In genomic region chr11:48833078-48833730, GRCm38 (mm10) we compare ENCODE assay signal across 8 mouse cellular contexts. TPM values are rescaled to one million over a fixed set of nuclear protein-coding genes. Genes with fewer than 3 reads are reported as not detected.
DNase-seq lines count a peak whose midpoint lies in the region; ATAC-seq and TF ChIP-seq lines count a peak whose summit lies in the region.

No protein-coding gene starts in this region.

- ATAC-seq in megakaryocyte, adult 5-6 weeks (ENCODE audit: poor library complexity, severe bottlenecking) = no peak; the same call in 1 of the 2 replicates
- no peak for ATAC-seq in forebrain, embryonic 12.5 days (ENCODE audit: low FRiP score)
- ATAC-seq in stomach, embryonic 15.5 days (ENCODE audit: insufficient read depth, low FRiP score, low read depth) = no peak

- H3K9ac ChIP-seq in forebrain, embryonic 12.5 days = no peak overlapping the region
- no peak overlapping the region for H3K9ac ChIP-seq in liver, adult 2 months (ENCODE audit: low read depth, low read length)
- H3K9ac ChIP-seq in stomach, embryonic 15.5 days = no peak overlapping the region

- H3K27me3 ChIP-seq in megakaryocyte, embryonic 14.5 days (replicated peaks) = peaks cover 5% of the 10 kb centered on the region
- H3K27me3 ChIP-seq in forebrain, embryonic 12.5 days = peaks cover 26% of the 10 kb centered on the region
- no peaks in the 10 kb centered on the region for H3K27me3 ChIP-seq in liver, adult 2 months (ENCODE audit: control insufficient read depth, insufficient read depth, low read length)
- no peaks in the 10 kb centered on the region for H3K27me3 ChIP-seq in stomach, embryonic 15.5 days (replicated peaks)

- H3K4me2 ChIP-seq in forebrain, embryonic 12.5 days = peak overlapping the region; percentile 52
- H3K4me2 ChIP-seq in stomach, embryonic 15.5 days = peak overlapping the region; percentile 62; the same call in 1 of the 2 replicates

- H3K36me3 ChIP-seq in megakaryocyte, embryonic 14.5 days (replicated peaks; ENCODE audit: low read length) = no peaks in the 10 kb centered on the region
- H3K36me3 ChIP-seq in forebrain, embryonic 12.5 days (replicated peaks) = no peaks in the 10 kb centered on the region
- H3K36me3 ChIP-seq in liver, adult 2 months (ENCODE audit: control insufficient read depth, insufficient read depth, low read length) = no peaks in the 10 kb centered on the region
- H3K36me3 ChIP-seq in stomach, embryonic 15.5 days = no peaks in the 10 kb centered on the region

- H3K79me2 ChIP-seq in liver, adult 2 months (ENCODE audit: control insufficient read depth, insufficient read depth, low read length) = no peaks in the 10 kb centered on the region

- no peak for TF ChIP-seq POLR2A in liver, adult 2 months (IDR thresholded peaks at IDR 0.05; ENCODE audit: extremely low read depth, insufficient read depth, low read length)

- no peak for DNase-seq in liver, adult 2 months (ENCODE audit: extremely low read depth, low read depth, low spot score)
- no peak for DNase-seq in frontal cortex, postnatal 10 days (ENCODE audit: low spot score in 2 of 2)
- DNase-seq in frontal cortex, postnatal 36 days (ENCODE audit: low spot score in 2 of 2) = no peak
- DNase-seq in urinary bladder, postnatal 36 days (ENCODE audit: low spot score in 2 of 2) = no peak

- no peaks in the 10 kb centered on the region for H3K9me3 ChIP-seq in megakaryocyte, embryonic 14.5 days
- no peaks in the 10 kb centered on the region for H3K9me3 ChIP-seq in forebrain, embryonic 12.5 days
- no peaks in the 10 kb centered on the region for H3K9me3 ChIP-seq in stomach, embryonic 15.5 days

- peak overlapping the region; percentile 91 for H3K4me3 ChIP-seq in megakaryocyte, embryonic 14.5 days (replicated peaks)
- peak overlapping the region; percentile 53 for H3K4me3 ChIP-seq in forebrain, embryonic 12.5 days (replicated peaks)
- peak overlapping the region; percentile 28 for H3K4me3 ChIP-seq in liver, adult 2 months (ENCODE audit: insufficient read depth, low read depth, low read length)
- peak overlapping the region; percentile 62; the same call in 1 of the 2 replicates for H3K4me3 ChIP-seq in stomach, embryonic 15.5 days (replicated peaks)

- TF ChIP-seq CTCF in liver, adult 2 months (IDR thresholded peaks at IDR 0.05; ENCODE audit: low read depth, low read length) = no peak

- no peak overlapping the region for H3K27ac ChIP-seq in forebrain, embryonic 12.5 days
- H3K27ac ChIP-seq in liver, adult 2 months (replicated peaks; ENCODE audit: insufficient read depth, low read depth, low read length) = no peak overlapping the region
- no peak overlapping the region for H3K27ac ChIP-seq in stomach, embryonic 15.5 days

- 40% methylated on average over 9 of the region's 9 CpGs for WGBS in forebrain, embryonic 12.5 days
- WGBS in liver, adult 2 months = 45% methylated on average over 9 of the region's 9 CpGs
- WGBS in stomach, embryonic 15.5 days = 35% methylated on average over 9 of the region's 9 CpGs

- peaks cover 59% of the 10 kb centered on the region for H3K4me1 ChIP-seq in megakaryocyte, embryonic 14.5 days
- peaks cover 8% of the 10 kb centered on the region for H3K4me1 ChIP-seq in forebrain, embryonic 12.5 days
- H3K4me1 ChIP-seq in liver, adult 2 months (ENCODE audit: control insufficient read depth, insufficient read depth, low read length) = peaks cover 6% of the 10 kb centered on the region
- peaks cover 5% of the 10 kb centered on the region for H3K4me1 ChIP-seq in stomach, embryonic 15.5 days

RNA-seq across cellular contexts. Expression of gene Gm12184, which starts 6.7 kb away (rescaled TPM):
- polyA plus RNA-seq in megakaryocyte, embryonic 14.5 days (2012; ENCODE audit: insufficient read depth, low replicate concordance) = 18.6 and 145 TPM in 2 replicates
- 6.1 and 8.5 TPM in 2 replicates for total RNA-seq in megakaryocyte, adult 5-6 weeks (2015)
- total RNA-seq in megakaryocyte, adult 5-6 weeks (2017) = 4.6 and 12.1 TPM in 2 replicates
- polyA plus RNA-seq in forebrain, embryonic 12.5 days (2016; fragmentation: Nextera tagmentation; extraction: Ambion mirVana) = 6.8 and 9.4 TPM in 2 replicates
- 1.5 and 2.0 TPM in 2 replicates for total RNA-seq in liver, adult 2 months (2014; rRNA removed)
- polyA plus RNA-seq in liver, adult 2 months (2012; rRNA removed) = 5.5 and 5.8 TPM in 2 replicates
- polyA plus RNA-seq in stomach, embryonic 15.5 days (2015; fragmentation: Nextera tagmentation; extraction: Ambion mirVana) = 10.3 and 16.4 TPM in 2 replicates

RNA-seq across cellular contexts. Expression of gene Trim7, which starts 7.3 kb away (rescaled TPM):
- 1.6 and 5.7 TPM in 2 replicates for polyA plus RNA-seq in megakaryocyte, embryonic 14.5 days (2012; ENCODE audit: insufficient read depth, low replicate concordance)
- 0.51 and 0.68 TPM in 2 replicates for total RNA-seq in megakaryocyte, adult 5-6 weeks (2015)
- 0.18 and 0.57 TPM in 2 replicates for total RNA-seq in megakaryocyte, adult 5-6 weeks (2017)
- polyA plus RNA-seq in forebrain, embryonic 12.5 days (2016; fragmentation: Nextera tagmentation; extraction: Ambion mirVana) = 0.76 and 1.00 TPM in 2 replicates
- 5.8 and 11.2 TPM in 2 replicates for total RNA-seq in liver, adult 2 months (2014; rRNA removed)
- 11.0 and 16.3 TPM in 2 replicates for polyA plus RNA-seq in liver, adult 2 months (2012; rRNA removed)
- 2.3 and 2.5 TPM in 2 replicates for polyA plus RNA-seq in stomach, embryonic 15.5 days (2015; fragmentation: Nextera tagmentation; extraction: Ambion mirVana)

RNA-seq across cellular contexts. Expression of gene Trim41, which starts 16.1 kb away (rescaled TPM):
- polyA plus RNA-seq in megakaryocyte, embryonic 14.5 days (2012; ENCODE audit: insufficient read depth, low replicate concordance) = 18.6 and 56.2 TPM in 2 replicates
- total RNA-seq in megakaryocyte, adult 5-6 weeks (2015) = 11.8 and 13.6 TPM in 2 replicates
- total RNA-seq in megakaryocyte, adult 5-6 weeks (2017) = 39.2 and 43.7 TPM in 2 replicates
- polyA plus RNA-seq in forebrain, embryonic 12.5 days (2016; fragmentation: Nextera tagmentation; extraction: Ambion mirVana) = 6.2 and 6.8 TPM in 2 replicates
- 11.4 and 13.2 TPM in 2 replicates for total RNA-seq in liver, adult 2 months (2014; rRNA removed)
- 13.7 and 18.2 TPM in 2 replicates for polyA plus RNA-seq in liver, adult 2 months (2012; rRNA removed)
- 5.0 and 6.7 TPM in 2 replicates for polyA plus RNA-seq in stomach, embryonic 15.5 days (2015; fragmentation: Nextera tagmentation; extraction: Ambion mirVana)

RNA-seq across cellular contexts. Expression of gene Rack1, which starts 33.1 kb away (rescaled TPM):
- polyA plus RNA-seq in megakaryocyte, embryonic 14.5 days (2012; ENCODE audit: insufficient read depth, low replicate concordance) = 2,725 and 4,464 TPM in 2 replicates
- 1,656 and 1,714 TPM in 2 replicates for total RNA-seq in megakaryocyte, adult 5-6 weeks (2015)
- 910 and 1,013 TPM in 2 replicates for total RNA-seq in megakaryocyte, adult 5-6 weeks (2017)
- polyA plus RNA-seq in forebrain, embryonic 12.5 days (2016; fragmentation: Nextera tagmentation; extraction: Ambion mirVana) = 512 and 565 TPM in 2 replicates
- 507 and 645 TPM in 2 replicates for total RNA-seq in liver, adult 2 months (2014; rRNA removed)
- 645 and 687 TPM in 2 replicates for polyA plus RNA-seq in liver, adult 2 months (2012; rRNA removed)
- 732 and 736 TPM in 2 replicates for polyA plus RNA-seq in stomach, embryonic 15.5 days (2015; fragmentation: Nextera tagmentation; extraction: Ambion mirVana)

RNA-seq across cellular contexts. Expression of gene Irgm1, which starts 38.3 kb away (rescaled TPM):
- polyA plus RNA-seq in megakaryocyte, embryonic 14.5 days (2012; ENCODE audit: insufficient read depth, low replicate concordance) = 5.0 TPM in 1 of 2 replicates, not detected in the other
- 59.0 and 67.2 TPM in 2 replicates for total RNA-seq in megakaryocyte, adult 5-6 weeks (2015)
- 54.1 and 62.0 TPM in 2 replicates for total RNA-seq in megakaryocyte, adult 5-6 weeks (2017)
- polyA plus RNA-seq in forebrain, embryonic 12.5 days (2016; fragmentation: Nextera tagmentation; extraction: Ambion mirVana) = 1.2 and 1.8 TPM in 2 replicates
- total RNA-seq in liver, adult 2 months (2014; rRNA removed) = 43.0 and 48.4 TPM in 2 replicates
- polyA plus RNA-seq in liver, adult 2 months (2012; rRNA removed) = 29.9 and 33.3 TPM in 2 replicates
- 12.8 and 14.3 TPM in 2 replicates for polyA plus RNA-seq in stomach, embryonic 15.5 days (2015; fragmentation: Nextera tagmentation; extraction: Ambion mirVana)

Comparison
In these comparisons a context has a peak if more than half of its experiments do, and no peak if none do; other contexts are left out.
1. H3K4me3 ChIP-seq: peak in every context shown above with its lines; median percentile 91 in megakaryocyte, embryonic 14.5 days; 62 in stomach, embryonic 15.5 days; 53 in forebrain, embryonic 12.5 days; 28 in liver, adult 2 months.